Mouse (Mus musculus): ENCODE results near the gene Kcne3. TPM values are rescaled to one million over a fixed set of nuclear protein-coding genes. Genes with fewer than 3 reads are reported as not detected.
A peak's percentile ranks its signal among the peaks of the same experiment; 100 is the strongest.

The Kcne3 gene
- 1 to 10 TPM in 3 of 4 experiments, under 1 TPM in 1; 0.55 to 1.9 (median 1.4) TPM for total RNA-seq (2022)

DNA sequence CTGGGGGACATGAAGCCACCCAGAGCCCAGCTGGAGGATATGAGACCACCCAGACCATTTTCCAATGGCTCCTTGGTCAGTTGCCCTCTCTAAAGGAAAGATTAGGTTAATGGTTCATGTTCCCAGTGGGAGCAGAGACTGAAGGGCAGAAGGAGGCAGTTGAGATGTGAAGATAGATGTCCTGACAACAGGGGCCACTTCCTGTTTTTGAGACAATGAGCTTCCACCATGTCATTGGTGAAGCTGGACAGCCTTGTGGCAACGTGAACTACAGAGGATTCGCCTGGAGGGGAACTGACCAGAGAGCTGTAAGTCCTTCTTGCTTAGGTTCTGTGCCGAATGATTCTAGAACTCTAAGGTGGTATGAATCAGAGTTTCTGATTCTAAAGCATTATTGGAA lies at the start of gene Kcne3:
Gene Kcne3, plus strand, starts transcription at position 234 of the 400 bp plus-strand sequence.
- DNase-seq, result no peak

DNA sequence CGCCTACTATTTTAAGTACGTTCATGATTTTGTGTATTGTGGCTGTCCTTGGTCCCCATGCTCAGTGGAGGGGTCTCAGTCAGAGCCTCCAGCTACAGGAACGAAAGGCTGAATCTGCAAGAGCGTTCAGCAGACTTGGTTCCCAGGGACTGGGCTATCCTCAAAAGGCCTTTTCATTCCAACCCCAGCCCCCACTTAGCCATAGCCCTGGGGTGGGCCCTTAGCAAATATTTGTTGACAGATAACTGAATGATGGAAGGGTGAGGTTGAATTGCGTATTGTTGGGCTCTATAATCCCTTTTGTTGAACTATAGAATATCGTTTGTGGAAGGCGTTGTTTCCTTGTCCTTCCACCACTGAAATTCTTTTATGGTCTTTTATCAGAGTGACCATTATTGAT lies 49.8 kb upstream of the Kcne3 start:
- no peak for DNase-seq

DNA sequence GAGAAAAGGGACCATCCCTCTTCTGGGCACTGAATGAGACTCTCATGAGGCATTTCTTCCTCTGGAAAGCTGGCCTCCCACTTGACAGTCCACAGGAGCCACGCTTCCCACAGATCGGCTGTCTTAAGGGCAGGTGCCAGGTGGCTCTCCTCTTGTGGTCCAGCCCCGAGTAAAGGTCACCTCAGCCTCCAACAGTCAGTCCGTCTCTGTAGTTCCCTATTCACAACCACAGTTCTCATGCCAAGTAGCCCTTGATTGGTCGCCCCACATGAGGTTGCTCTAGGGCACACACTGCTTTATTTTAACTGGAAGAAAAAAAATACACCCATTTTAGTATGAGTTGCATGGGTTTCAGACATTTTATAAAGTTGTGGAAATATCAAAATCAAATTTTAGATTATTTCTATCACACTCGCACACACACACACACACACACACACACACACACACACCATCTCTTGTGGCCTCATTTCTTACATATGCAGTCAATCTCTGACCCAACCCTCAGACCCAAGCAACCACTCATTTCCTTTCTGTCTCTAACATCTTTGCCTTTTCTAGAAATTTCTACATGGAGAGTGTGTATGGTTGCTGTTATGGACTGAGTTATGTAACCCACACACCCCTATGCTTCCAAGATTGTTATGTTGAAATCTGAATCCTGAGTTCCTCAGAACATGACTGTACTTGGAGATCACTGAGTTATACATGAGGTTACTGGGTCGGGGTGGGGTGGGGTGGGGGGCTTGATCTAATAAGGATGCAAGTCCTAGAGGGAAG lies 47.9 kb upstream of the Kcne3 start:
- no peak for DNase-seq

DNA sequence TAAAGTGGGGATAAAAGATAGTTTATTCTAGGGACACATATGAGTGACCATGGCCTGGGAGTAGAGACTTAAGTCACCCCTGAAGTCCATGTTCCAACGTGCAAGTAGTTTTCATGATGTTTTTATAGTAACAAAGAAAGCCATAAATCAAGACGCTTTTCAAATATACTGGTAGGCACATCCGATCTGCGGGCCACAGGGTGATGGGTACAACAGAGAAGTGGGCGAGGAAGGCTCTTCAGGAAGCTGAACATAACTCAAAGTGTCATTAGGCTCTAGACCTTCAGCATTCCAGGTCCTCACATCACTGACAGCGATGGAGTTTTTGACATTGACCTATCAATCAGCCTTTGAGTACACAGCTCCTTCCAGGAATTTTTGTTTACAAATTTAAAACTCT lies 45.7 kb upstream of the Kcne3 start:
- DNase-seq, result no peak

DNA sequence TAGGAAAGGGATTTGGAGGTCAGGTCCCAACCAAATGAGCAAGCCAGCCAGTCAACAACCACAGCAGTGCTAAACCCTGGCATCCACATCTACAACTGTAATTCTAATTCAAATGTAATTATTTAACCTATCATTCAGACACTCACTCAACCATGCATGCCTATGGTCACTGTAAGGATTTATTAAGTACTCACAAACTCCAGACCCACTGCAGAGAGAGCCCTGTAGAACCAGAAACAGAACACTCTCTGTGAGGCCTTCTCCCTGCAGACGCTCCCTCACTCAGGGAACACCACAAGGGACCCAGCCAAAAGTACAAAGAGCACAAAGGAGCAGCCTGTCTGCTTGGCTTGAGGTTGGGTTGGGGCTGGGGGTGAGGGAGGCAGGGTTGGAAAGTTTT lies 43.9 kb upstream of the Kcne3 start:
- no peak for DNase-seq

DNA sequence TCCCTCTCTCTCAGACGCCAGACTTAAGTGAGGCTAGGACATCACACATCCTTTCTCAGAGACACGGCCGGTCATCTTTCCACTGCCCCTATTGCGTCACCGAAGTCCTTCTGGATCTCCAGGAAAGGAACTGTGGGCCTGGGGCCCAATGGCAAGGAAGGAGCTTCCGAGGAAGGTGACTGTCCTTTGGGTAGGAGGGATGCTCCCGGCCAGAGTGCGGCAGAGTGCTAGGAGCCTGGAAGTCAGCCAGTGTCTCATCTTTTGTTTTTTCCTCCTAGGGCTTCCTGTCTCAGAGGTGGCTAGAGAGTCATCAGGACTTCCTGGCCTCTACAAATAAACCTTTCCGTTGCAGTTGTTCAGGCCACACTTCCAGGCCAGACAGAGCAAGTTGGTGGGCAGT lies 39.3 kb upstream of the Kcne3 start:
- peak; percentile 50 for DNase-seq

- DNase-seq, result no peak
These were observed 38.2 kb upstream of the Kcne3 start for GRCm38 (mm10) chr7:100138075-100138474.

GRCm38 (mm10) chr7:100140591-100140990 lies 35.7 kb upstream of the Kcne3 start:
- DNase-seq, result no peak

DNA sequence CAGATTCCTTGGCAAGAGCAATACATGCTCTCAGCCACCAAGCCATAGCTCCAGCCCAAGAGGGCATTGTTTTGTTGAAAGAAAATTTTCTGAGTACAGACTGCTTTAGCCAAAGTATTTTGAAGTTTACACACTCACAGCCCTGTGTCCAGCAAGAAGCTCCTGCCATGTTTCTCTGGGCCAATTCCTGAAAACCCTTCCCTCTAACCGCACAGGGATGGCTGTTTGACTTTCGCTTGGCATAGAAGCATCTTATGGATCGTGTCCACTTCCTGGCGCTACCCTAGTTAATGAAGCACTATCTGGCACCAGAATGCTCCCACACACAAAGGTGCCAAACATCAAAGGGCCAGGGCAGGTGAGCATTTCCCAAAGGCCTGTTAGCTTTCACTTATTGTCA lies 27.7 kb upstream of the Kcne3 start:
- no peak for DNase-seq

GRCm38 (mm10) chr7:100150086-100150485 lies 26.2 kb upstream of the Kcne3 start:
- DNase-seq, result no peak

- peak; percentile 15 for DNase-seq
These were observed 25.7 kb upstream of the Kcne3 start for GRCm38 (mm10) chr7:100150626-100151025.

- no peak for DNase-seq
These were observed 18.6 kb upstream of the Kcne3 start for GRCm38 (mm10) chr7:100157669-100158068.

- DNase-seq, result peak; percentile 95
These were observed 17.0 kb upstream of the Kcne3 start, which contains the start of gene Lipt2 for GRCm38 (mm10) chr7:100159105-100159841. Gene Lipt2 (plus strand): TSS chr7:100159277.

DNA sequence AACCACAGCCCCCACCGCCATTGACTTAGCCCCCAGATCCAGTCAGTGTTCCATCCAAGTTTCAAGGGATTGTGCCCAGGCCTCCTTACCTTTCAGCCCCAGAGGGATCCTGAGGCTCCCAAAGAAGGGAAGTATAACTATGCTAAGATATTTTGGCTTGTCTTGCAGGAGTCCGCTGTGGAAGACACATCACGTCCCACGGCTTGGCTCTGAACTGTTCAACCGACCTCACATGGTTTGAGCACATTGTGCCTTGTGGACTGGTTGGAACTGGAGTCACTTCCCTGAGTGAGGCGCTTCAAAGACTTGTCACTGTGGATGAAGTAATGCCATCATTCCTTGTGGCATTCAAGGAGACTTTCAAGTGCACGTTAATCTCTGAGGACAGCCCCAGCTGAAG lies 16.3 kb upstream of the Kcne3 start:
- DNase-seq, result peak; percentile 29

GRCm38 (mm10) chr7:100163506-100163905 lies 12.8 kb upstream of the Kcne3 start:
- DNase-seq, result no peak

- no peak for DNase-seq
These were observed 7.6 kb upstream of the Kcne3 start for GRCm38 (mm10) chr7:100168654-100169053.

DNA sequence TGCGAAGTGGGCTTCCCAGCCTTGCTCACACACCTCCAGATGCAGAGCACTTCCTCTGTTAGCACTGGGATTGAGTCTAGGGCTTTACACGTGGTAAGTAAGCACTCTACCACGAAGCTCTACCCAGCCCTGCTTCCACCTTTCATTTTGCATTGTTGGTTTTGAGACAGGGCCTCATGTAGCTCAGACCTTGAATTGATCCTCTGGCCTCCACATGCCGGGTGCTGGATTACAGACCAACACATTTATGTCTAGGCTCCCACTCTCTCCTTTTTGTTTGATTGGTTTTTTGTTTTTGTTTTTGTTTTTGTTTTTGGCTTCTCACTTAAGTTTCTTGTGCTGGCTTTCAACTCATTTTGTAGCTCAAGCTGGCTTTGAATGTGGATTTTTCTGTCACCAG lies 5.5 kb upstream of the Kcne3 start:
- no peak for DNase-seq

DNA sequence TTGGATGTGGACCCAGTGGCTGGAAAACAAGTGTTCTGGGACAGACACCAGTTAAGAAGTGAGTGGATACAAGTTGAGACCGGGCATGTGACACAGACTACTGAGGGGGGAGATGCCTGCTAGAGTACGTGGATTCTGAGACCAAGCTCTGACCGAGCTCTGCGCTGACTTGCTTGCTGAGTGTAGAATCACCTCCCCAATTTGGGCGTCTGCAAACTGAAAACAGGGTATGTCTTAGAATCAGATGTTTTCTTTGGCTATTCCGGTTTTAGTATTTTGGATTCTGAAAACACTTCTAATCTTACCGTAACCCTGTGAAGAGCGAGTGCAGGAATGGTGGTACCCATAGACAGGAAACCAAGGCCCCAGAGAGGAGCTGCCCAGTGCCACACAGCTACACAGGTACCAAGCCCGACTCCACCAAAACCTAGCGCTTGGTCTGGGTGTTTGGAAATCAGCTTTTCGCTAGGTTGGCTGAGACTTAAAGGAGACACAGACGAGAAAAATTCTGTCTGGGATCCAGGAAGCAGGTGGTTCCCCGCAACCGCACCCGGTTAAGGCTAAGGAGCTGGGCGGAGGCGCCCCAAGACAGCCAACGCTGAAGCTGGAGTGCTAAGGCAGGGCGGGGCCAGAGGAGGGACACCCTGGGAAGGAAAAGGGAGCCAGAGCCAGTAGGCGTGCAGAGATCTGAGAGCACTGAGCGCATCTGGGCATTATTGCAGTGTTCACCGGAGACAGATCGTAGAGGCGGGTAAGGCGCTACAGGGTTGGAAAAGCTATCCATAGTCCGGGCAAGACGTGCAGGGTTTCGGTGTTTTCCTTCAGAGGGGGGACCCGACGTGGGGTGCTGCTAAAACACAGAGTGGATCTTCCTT lies 2.0 kb downstream of the Kcne3 start:
- DNase-seq, result peak; percentile 31

GRCm38 (mm10) chr7:100178891-100179233 lies 2.6 kb downstream of the Kcne3 start:
- DNase-seq, result no peak

- DNase-seq, result no peak
These were observed 3.1 kb downstream of the Kcne3 start for GRCm38 (mm10) chr7:100179394-100179793.

DNA sequence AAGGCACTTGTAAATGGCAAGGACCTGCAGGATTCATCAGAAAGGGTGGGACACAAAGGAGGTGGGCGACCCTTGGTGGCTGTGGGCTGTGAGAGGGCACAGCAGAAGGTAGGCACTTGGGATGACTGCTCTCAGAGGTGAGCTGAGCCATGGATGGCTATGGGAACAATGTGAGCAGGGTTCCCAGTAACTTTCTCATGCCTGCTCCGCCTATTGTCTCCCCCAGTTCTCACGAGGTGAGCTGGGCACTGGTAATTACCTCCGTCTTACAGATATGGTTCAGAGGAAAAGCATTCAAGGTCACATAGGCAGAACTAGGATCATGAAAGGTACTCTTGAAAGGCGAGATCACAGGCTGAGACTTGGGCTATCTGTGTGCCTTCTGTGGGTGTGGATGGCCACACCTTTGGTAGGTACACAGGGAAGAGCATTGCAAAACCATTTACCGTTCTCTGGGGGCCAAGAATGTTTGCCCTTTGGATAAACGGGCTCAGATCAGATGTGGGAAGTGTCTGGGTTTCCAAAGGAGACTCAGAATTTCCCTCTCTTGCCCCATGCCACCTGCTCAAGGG lies 3.6 kb downstream of the Kcne3 start:
- DNase-seq, result no peak

GRCm38 (mm10) chr7:100181176-100181575 lies 4.9 kb downstream of the Kcne3 start:
- no peak for DNase-seq

- no peak for DNase-seq
These were observed 5.3 kb downstream of the Kcne3 start for GRCm38 (mm10) chr7:100181614-100182013.
